Mouse (Mus musculus): ENCODE results near the gene Snx22. TPM values are rescaled to one million over a fixed set of nuclear protein-coding genes. Genes with fewer than 3 reads are reported as not detected.

The Snx22 gene
- polyA plus RNA-seq (2015; fragmentation: Nextera tagmentation; extraction: Ambion mirVana): 25.7 and 28.3 TPM in 2 replicates

DNA sequence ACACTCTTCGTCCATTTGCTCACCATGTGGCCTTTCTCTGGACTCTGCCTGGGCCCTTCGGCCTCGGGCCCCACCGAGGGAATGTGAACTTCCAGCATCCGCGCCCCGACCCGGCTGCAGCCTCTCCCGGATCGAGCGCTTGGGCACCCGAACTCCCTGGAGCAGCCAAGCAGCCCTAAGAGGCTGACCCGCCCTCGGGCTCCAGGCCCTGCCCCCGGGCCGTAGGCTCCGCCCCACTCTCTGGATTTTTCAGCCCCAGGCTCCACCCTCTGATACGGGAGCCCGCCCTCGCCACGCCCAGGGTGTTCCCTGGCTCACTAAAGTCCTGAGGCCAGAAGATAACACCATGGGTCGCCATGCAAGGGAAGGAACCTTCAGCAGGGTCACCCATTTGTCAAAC is at the start of gene Snx22:
Gene Snx22 (minus strand): TSS at position 137 of the 400 bp plus-strand sequence.
- Histone ChIP-seq H3K36me3 (ENCODE audit: insufficient read depth, low read length) (peaks cover 16% of the 10 kb centered on the region; the same call in 1 of the 2 replicates), H3K9me3 (ENCODE audit: low read length) (no peaks in the 10 kb centered on the region), H3K27me3 (replicated peaks; ENCODE audit: insufficient read depth, low read length) (peaks cover 3% of the 10 kb centered on the region; the same call in 1 of the 2 replicates), H3K9ac (replicated peaks; ENCODE audit: low read depth) (peak within 1 kb of the TSS; percentile 32), H3K4me2 (replicated peaks; ENCODE audit: low read depth, low read length) (peak within 1 kb of the TSS; percentile 95), H3K4me3 (ENCODE audit: low read depth, low read length) (peak within 1 kb of the TSS; percentile 52), H3K4me1 (ENCODE audit: insufficient read depth, low read depth, low read length) (peaks cover 8% of the 10 kb centered on the region), H3K27ac (ENCODE audit: low read length) (no peak within 1 kb of the TSS)
- DNase-seq (ENCODE audit: low spot score): peak; percentile 93
- WGBS: 2% methylated on average over 21 of the region's 22 CpGs
- TF ChIP-seq EP300 (IDR thresholded peaks at IDR 0.05) (no peak), CTCF (IDR thresholded peaks at IDR 0.05) (no peak)
- ATAC-seq: peak; percentile 97

GRCm38 (mm10) chr9:66116890-66117289 is 47.4 kb upstream of the Snx22 start:
- DNase-seq (ENCODE audit: low spot score): peak; percentile 73
- Histone ChIP-seq H3K9ac (replicated peaks; ENCODE audit: low read depth) (no peak overlapping the region), H3K27me3 (replicated peaks; ENCODE audit: insufficient read depth, low read length) (no peaks in the 10 kb centered on the region), H3K4me2 (replicated peaks; ENCODE audit: low read depth, low read length) (no peak overlapping the region), H3K4me1 (ENCODE audit: insufficient read depth, low read depth, low read length) (no peaks in the 10 kb centered on the region), H3K36me3 (ENCODE audit: insufficient read depth, low read length) (no peaks in the 10 kb centered on the region), H3K27ac (ENCODE audit: low read length) (peak overlapping the region; percentile 49), H3K9me3 (ENCODE audit: low read length) (no peaks in the 10 kb centered on the region), H3K4me3 (ENCODE audit: low read depth, low read length) (no peak overlapping the region)
- peak; percentile 79 for ATAC-seq
- WGBS: 53% methylated on average over 8 of the region's 8 CpGs
- TF ChIP-seq CTCF (IDR thresholded peaks at IDR 0.05): no peak

GRCm38 (mm10) chr9:66114341-66114740 is 44.8 kb upstream of the Snx22 start:
- H3K4me2 ChIP-seq (replicated peaks; ENCODE audit: low read depth, low read length): no peak overlapping the region
- no peaks in the 10 kb centered on the region for H3K27me3 ChIP-seq (replicated peaks; ENCODE audit: insufficient read depth, low read length)
- no peaks in the 10 kb centered on the region for H3K4me1 ChIP-seq (ENCODE audit: insufficient read depth, low read depth, low read length)
- ATAC-seq (peak; percentile 62), DNase-seq (ENCODE audit: low spot score) (peak; percentile 45)
- WGBS: 70% methylated on average over 3 of the region's 3 CpGs
- H3K9ac ChIP-seq (replicated peaks; ENCODE audit: low read depth): no peak overlapping the region
- no peak overlapping the region for H3K27ac ChIP-seq (ENCODE audit: low read length)
- H3K4me3 ChIP-seq (ENCODE audit: low read depth, low read length): no peak overlapping the region
- no peaks in the 10 kb centered on the region for H3K9me3 ChIP-seq (ENCODE audit: low read length)
- no peaks in the 10 kb centered on the region for H3K36me3 ChIP-seq (ENCODE audit: insufficient read depth, low read length)
- TF ChIP-seq EP300 (IDR thresholded peaks at IDR 0.05) (no peak), CTCF (IDR thresholded peaks at IDR 0.05) (no peak)

DNA sequence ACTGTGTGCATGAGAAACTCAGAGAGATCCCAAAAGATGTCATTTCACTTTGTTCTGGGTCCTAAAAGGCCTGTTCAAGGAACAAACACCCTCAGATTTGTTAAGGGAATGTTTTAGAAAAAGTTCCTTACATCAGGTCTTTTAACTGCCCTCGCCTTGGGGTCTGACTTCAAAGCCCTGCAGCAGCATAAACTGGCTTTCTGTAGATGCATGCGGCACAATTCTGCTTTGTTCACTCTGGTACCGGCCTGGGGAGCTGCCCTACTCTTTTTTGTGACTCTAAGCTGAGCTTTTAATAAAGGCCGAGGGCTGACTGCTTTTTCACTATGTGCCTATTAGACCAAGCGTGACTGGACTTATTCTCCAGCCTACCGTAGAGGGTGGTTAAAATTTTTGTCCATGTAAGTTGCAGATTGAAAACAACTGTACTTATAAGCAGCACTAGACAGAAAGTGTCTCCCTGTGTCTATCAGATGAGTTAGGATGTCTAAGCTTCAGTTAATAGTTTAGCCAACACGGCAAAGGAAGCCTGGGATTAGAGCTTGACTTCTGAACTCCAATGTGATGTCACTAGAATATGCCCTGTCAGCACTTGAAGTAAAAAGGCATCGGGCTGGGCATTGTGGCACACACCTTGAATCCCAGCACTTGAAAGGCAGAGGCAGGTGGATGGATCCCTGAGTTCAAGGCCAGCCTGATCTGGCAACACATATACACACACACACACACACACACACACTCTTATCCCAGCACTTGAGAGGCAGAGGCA is 41.3 kb upstream of the Snx22 start:
- no peak overlapping the region for H3K4me3 ChIP-seq (ENCODE audit: low read depth, low read length)
- DNase-seq (ENCODE audit: low spot score) (no peak), ATAC-seq (no peak)
- H3K27me3 ChIP-seq (replicated peaks; ENCODE audit: insufficient read depth, low read length): no peaks in the 10 kb centered on the region
- H3K4me2 ChIP-seq (replicated peaks; ENCODE audit: low read depth, low read length): no peak overlapping the region
- TF ChIP-seq CTCF (IDR thresholded peaks at IDR 0.05) (no peak), EP300 (IDR thresholded peaks at IDR 0.05) (no peak)
- 86% methylated on average over 8 of the region's 8 CpGs for WGBS
- no peak overlapping the region for H3K27ac ChIP-seq (ENCODE audit: low read length)
- 0 out of 2 replicates have a peak, but pooled peaks cover 3% of the 10 kb centered on the region for H3K36me3 ChIP-seq (ENCODE audit: insufficient read depth, low read length)
- H3K9me3 ChIP-seq (ENCODE audit: low read length): no peaks in the 10 kb centered on the region
- no peak overlapping the region for H3K9ac ChIP-seq (replicated peaks; ENCODE audit: low read depth)
- H3K4me1 ChIP-seq (ENCODE audit: insufficient read depth, low read depth, low read length): no peaks in the 10 kb centered on the region

- Histone ChIP-seq H3K4me3 (ENCODE audit: low read depth, low read length) (no peak overlapping the region), H3K4me2 (replicated peaks; ENCODE audit: low read depth, low read length) (no peak overlapping the region), H3K9me3 (ENCODE audit: low read length) (no peaks in the 10 kb centered on the region), H3K36me3 (ENCODE audit: insufficient read depth, low read length) (0 out of 2 replicates have a peak, but pooled peaks cover 6% of the 10 kb centered on the region), H3K27me3 (replicated peaks; ENCODE audit: insufficient read depth, low read length) (no peaks in the 10 kb centered on the region), H3K4me1 (ENCODE audit: insufficient read depth, low read depth, low read length) (no peaks in the 10 kb centered on the region), H3K27ac (ENCODE audit: low read length) (no peak overlapping the region), H3K9ac (replicated peaks; ENCODE audit: low read depth) (no peak overlapping the region)
- no peak for TF ChIP-seq EP300 (IDR thresholded peaks at IDR 0.05)
- TF ChIP-seq CTCF (IDR thresholded peaks at IDR 0.05): no peak
- ATAC-seq (no peak), DNase-seq (ENCODE audit: low spot score) (no peak)
- WGBS: 59% methylated on average over 8 of the region's 8 CpGs
Measured at GRCm38 (mm10) chr9:66110126-66110525, 40.6 kb upstream of the Snx22 start.

- Histone ChIP-seq H3K9ac (replicated peaks; ENCODE audit: low read depth) (no peak overlapping the region), H3K27ac (ENCODE audit: low read length) (no peak overlapping the region), H3K4me1 (ENCODE audit: insufficient read depth, low read depth, low read length) (no peaks in the 10 kb centered on the region), H3K4me3 (ENCODE audit: low read depth, low read length) (no peak overlapping the region), H3K36me3 (ENCODE audit: insufficient read depth, low read length) (0 out of 2 replicates have a peak, but pooled peaks cover 7% of the 10 kb centered on the region), H3K27me3 (replicated peaks; ENCODE audit: insufficient read depth, low read length) (no peaks in the 10 kb centered on the region), H3K4me2 (replicated peaks; ENCODE audit: low read depth, low read length) (no peak overlapping the region), H3K9me3 (ENCODE audit: low read length) (no peaks in the 10 kb centered on the region)
- WGBS: 96% methylated on average over 1 of the region's 1 CpGs
- no peak for ATAC-seq
- DNase-seq (ENCODE audit: low spot score): no peak
- TF ChIP-seq CTCF (IDR thresholded peaks at IDR 0.05) (no peak), EP300 (IDR thresholded peaks at IDR 0.05) (no peak)
Measured at GRCm38 (mm10) chr9:66109574-66109973, 40.1 kb upstream of the Snx22 start.
